Mouse (Mus musculus) kidney, adult 2 months (tissue): ENCODE measurements at regions not wholly inside any gene's neighbourhood (a gene's known extent, or its start where the extent isn't known, plus 50 kb on each side); places are given as distances from the start of the nearest gene placed in this dataset.

ENCODE experiments used
- CTCF ChIP-seq: fragments of 200-500 bp; conservative IDR thresholded peaks from 2 replicates; pipeline ENCODE4 v1.5.1; 2011; ENCODE audit warnings: low read depth, mild to moderate bottlenecking, control low read depth, low read length, moderate library complexity, mixed read lengths; ENCODE audit not compliant: insufficient read depth, insufficient read length
- POLR2A ChIP-seq: fragments of 200-500 bp; IDR thresholded peaks from one replicate; pipeline ENCODE4 v1.6.1; 2011; ENCODE audit warnings: low read depth, low read length, control low read depth

- TF ChIP-seq CTCF (no peak), POLR2A (no peak)
These were observed 418.5 kb downstream of the Ajap1 start for GRCm38 (mm10) chr4:153064021-153064605.
